Comparison of ENCODE assay signal across 8 mouse cellular contexts in genomic region chr8:111439189-111439588, GRCm38 (mm10). TPM values are rescaled to one million over a fixed set of nuclear protein-coding genes. Genes with fewer than 3 reads are reported as not detected.
DNase-seq lines count a peak whose midpoint lies in the region; ATAC-seq and TF ChIP-seq lines count a peak whose summit lies in the region.

No protein-coding gene starts in this region.

- no peak; the same call in 1 of the 2 replicates for ATAC-seq in heart, embryonic 13.5 days (ENCODE audit: extremely low read depth, insufficient number of reproducible peaks, low FRiP score, low TSS enrichment)
- ATAC-seq in heart, embryonic 12.5 days (ENCODE audit: insufficient number of reproducible peaks, low FRiP score): no peak
- peak; percentile 65; the same call in 1 of the 2 replicates for ATAC-seq in intestine, embryonic 16.5 days
- no peak for ATAC-seq in midbrain, embryonic 14.5 days (ENCODE audit: low FRiP score, low TSS enrichment)
- peak; percentile 58 for ATAC-seq in stomach, postnatal 0 days (ENCODE audit: low FRiP score, low TSS enrichment)

- peaks cover 7% of the 10 kb centered on the region for H3K4me1 ChIP-seq in heart, embryonic 13.5 days
- H3K4me1 ChIP-seq in heart, embryonic 12.5 days (replicated peaks): 0 out of 2 replicates have a peak, but pooled peaks cover 2% of the 10 kb centered on the region
- no peaks in the 10 kb centered on the region for H3K4me1 ChIP-seq in intestine, embryonic 16.5 days (ENCODE audit: control insufficient read depth, insufficient read depth, low read length)
- no peaks in the 10 kb centered on the region for H3K4me1 ChIP-seq in midbrain, embryonic 14.5 days (ENCODE audit: control insufficient read depth, insufficient read depth, low read length)
- no peaks in the 10 kb centered on the region for H3K4me1 ChIP-seq in stomach, postnatal 0 days (replicated peaks; ENCODE audit: control insufficient read depth, insufficient read depth)

- no peak overlapping the region for H3K4me2 ChIP-seq in heart, embryonic 13.5 days
- H3K4me2 ChIP-seq in heart, embryonic 12.5 days: no peak overlapping the region
- no peak overlapping the region for H3K4me2 ChIP-seq in intestine, embryonic 16.5 days (ENCODE audit: low read depth, low read length)
- no peak overlapping the region for H3K4me2 ChIP-seq in midbrain, embryonic 14.5 days (ENCODE audit: low read length)
- no peak overlapping the region for H3K4me2 ChIP-seq in stomach, postnatal 0 days (replicated peaks; ENCODE audit: low read depth)

- H3K9me3 ChIP-seq in heart, embryonic 13.5 days: no peaks in the 10 kb centered on the region
- H3K9me3 ChIP-seq in heart, embryonic 12.5 days (replicated peaks): no peaks in the 10 kb centered on the region
- no peaks in the 10 kb centered on the region for H3K9me3 ChIP-seq in intestine, embryonic 16.5 days (ENCODE audit: control insufficient read depth, low read length)
- H3K9me3 ChIP-seq in midbrain, embryonic 14.5 days (ENCODE audit: control insufficient read depth, low read length): no peaks in the 10 kb centered on the region
- no peaks in the 10 kb centered on the region for H3K9me3 ChIP-seq in stomach, postnatal 0 days (ENCODE audit: control insufficient read depth, low read length)

- peak overlapping the region; percentile 1; the same call in 1 of the 2 replicates for H3K9ac ChIP-seq in heart, embryonic 13.5 days
- H3K9ac ChIP-seq in heart, embryonic 12.5 days: no peak overlapping the region
- no peak overlapping the region for H3K9ac ChIP-seq in intestine, embryonic 16.5 days (ENCODE audit: low read depth, low read length)
- no peak overlapping the region for H3K9ac ChIP-seq in midbrain, embryonic 14.5 days (replicated peaks; ENCODE audit: low read length)
- H3K9ac ChIP-seq in stomach, postnatal 0 days (ENCODE audit: low read length): no peak overlapping the region

- H3K27me3 ChIP-seq in heart, embryonic 13.5 days (replicated peaks): peaks cover 3% of the 10 kb centered on the region; the same call in 1 of the 2 replicates
- no peaks in the 10 kb centered on the region for H3K27me3 ChIP-seq in heart, embryonic 12.5 days (replicated peaks)
- H3K27me3 ChIP-seq in intestine, embryonic 16.5 days (replicated peaks; ENCODE audit: control insufficient read depth, insufficient read depth, low read length): no peaks in the 10 kb centered on the region
- no peaks in the 10 kb centered on the region for H3K27me3 ChIP-seq in midbrain, embryonic 14.5 days (ENCODE audit: control insufficient read depth, insufficient read depth, low read length)
- H3K27me3 ChIP-seq in stomach, postnatal 0 days (ENCODE audit: control insufficient read depth, insufficient read depth, low read length): no peaks in the 10 kb centered on the region

- no peak overlapping the region for H3K4me3 ChIP-seq in heart, embryonic 13.5 days
- no peak overlapping the region for H3K4me3 ChIP-seq in heart, embryonic 12.5 days
- H3K4me3 ChIP-seq in intestine, embryonic 16.5 days (ENCODE audit: low read length): no peak overlapping the region
- H3K4me3 ChIP-seq in midbrain, embryonic 14.5 days (replicated peaks; ENCODE audit: low read depth, low read length): no peak overlapping the region
- H3K4me3 ChIP-seq in stomach, postnatal 0 days (ENCODE audit: low read depth, low read length): no peak overlapping the region

- no peak overlapping the region for H3K27ac ChIP-seq in heart, embryonic 13.5 days (replicated peaks)
- H3K27ac ChIP-seq in heart, embryonic 12.5 days (ENCODE audit: poor library complexity, severe bottlenecking): no peak overlapping the region
- H3K27ac ChIP-seq in intestine, embryonic 16.5 days (ENCODE audit: low read length): no peak overlapping the region
- no peak overlapping the region for H3K27ac ChIP-seq in midbrain, embryonic 14.5 days (replicated peaks; ENCODE audit: low read depth, low read length)
- no peak overlapping the region for H3K27ac ChIP-seq in stomach, postnatal 0 days (replicated peaks)

- no peaks in the 10 kb centered on the region for H3K36me3 ChIP-seq in heart, embryonic 13.5 days
- no peaks in the 10 kb centered on the region for H3K36me3 ChIP-seq in heart, embryonic 12.5 days
- H3K36me3 ChIP-seq in intestine, embryonic 16.5 days (ENCODE audit: control insufficient read depth, insufficient read depth, low read length): no peaks in the 10 kb centered on the region
- H3K36me3 ChIP-seq in midbrain, embryonic 14.5 days (ENCODE audit: control insufficient read depth, insufficient read depth, low read length): no peaks in the 10 kb centered on the region
- H3K36me3 ChIP-seq in stomach, postnatal 0 days (ENCODE audit: control insufficient read depth, insufficient read depth, low read length): no peaks in the 10 kb centered on the region

- peak; percentile 86 for TF ChIP-seq CTCF in stomach, postnatal 0 days (IDR thresholded peaks at IDR 0.05; ENCODE audit: low read depth)

- 21% methylated on average over 9 of the region's 9 CpGs for WGBS in heart, embryonic 13.5 days
- 21% methylated on average over 9 of the region's 9 CpGs for WGBS in heart, embryonic 12.5 days
- 9% methylated on average over 9 of the region's 9 CpGs for WGBS in intestine, embryonic 16.5 days
- 30% methylated on average over 9 of the region's 9 CpGs for WGBS in midbrain, embryonic 14.5 days
- 10% methylated on average over 9 of the region's 9 CpGs for WGBS in stomach, postnatal 0 days

- no peak for TF ChIP-seq EP300 in stomach, postnatal 0 days (optimal IDR thresholded peaks at IDR 0.05)

- DNase-seq in c-Kit-positive CD71-negative TER-119-negative erythroid progenitor cells, embryonic 14.5 days (ENCODE audit: low read depth): peak; percentile 53
- DNase-seq in forelimb bud, embryonic 11.5 days (ENCODE audit: low read depth, low spot score): peak; percentile 80
- peak; percentile 32 to 91 for DNase-seq in left cerebral cortex, adult 9 months (ENCODE audit: low spot score in 2 of 2)
- peak; percentile 92 for DNase-seq in midbrain, embryonic 14.5 days
- peak; percentile 80 for DNase-seq in stomach, postnatal 0 days (ENCODE audit: low spot score)

RNA-seq across cellular contexts. Expression of gene Fa2h, which starts 45.6 kb away (rescaled TPM):
- not detected in 2 replicates for polyA plus RNA-seq in heart, embryonic 13.5 days (2015; fragmentation: Nextera tagmentation; extraction: Ambion mirVana)
- polyA plus RNA-seq in heart, embryonic 12.5 days (2016; fragmentation: Nextera tagmentation; extraction: Ambion mirVana): 0.15 TPM in 1 of 2 replicates, not detected in the other
- 0.91 and 1.1 TPM in 2 replicates for polyA plus RNA-seq in intestine, embryonic 16.5 days (2015; fragmentation: Nextera tagmentation; extraction: Ambion mirVana)
- polyA plus RNA-seq in midbrain, embryonic 14.5 days (2014; fragmentation: Nextera tagmentation; extraction: Ambion mirVana): 0.24 and 0.39 TPM in 2 replicates
- 24.7 and 34.2 TPM in 2 replicates for polyA plus RNA-seq in stomach, postnatal 0 days (2015; fragmentation: Nextera tagmentation; extraction: Ambion mirVana)

Comparison
In these comparisons a context has a peak if more than half of its experiments do, and no peak if none do; other contexts are left out.
1. ATAC-seq: peak in intestine, embryonic 16.5 days (single experiment) and stomach, postnatal 0 days (single experiment); none in heart, embryonic 13.5 days (single experiment), heart, embryonic 12.5 days (single experiment) and midbrain, embryonic 14.5 days (single experiment).
2. RNA of gene Fa2h, which starts 45.6 kb away (polyA plus RNA-seq): 24.7 to 34.2 TPM in stomach, postnatal 0 days; 0.91 to 1.1 TPM in intestine, embryonic 16.5 days, 0.24 to 0.39 TPM in midbrain, embryonic 14.5 days, not detected in heart, embryonic 13.5 days and 0.15 TPM in heart, embryonic 12.5 days; every median in the first group is over 10 times any median in the second.
3. Peak in every context shown above with its lines, with median percentiles within 50 percentile points of each other: DNase-seq.